In genomic region chr6:100430286-100430685, GRCm38 (mm10) we compare ENCODE assay signal across 26 mouse cellular contexts.
DNase-seq lines count a peak whose midpoint lies in the region; ATAC-seq lines count a peak whose summit lies in the region.
"Had no signal": no experiment of that assay in that cellular context is flagged by ENCODE, and none has a peak within 500 bp of the region (broad histone marks: within the 10 kb centered on the region; RNA-seq: fewer than 3 reads in every experiment).

No protein-coding gene starts in this region.

- no peak overlapping the region for H3K9ac ChIP-seq in embryonic facial prominence, embryonic 14.5 days (ENCODE audit: low read depth, low read length)
- H3K9ac ChIP-seq in embryonic facial prominence, embryonic 15.5 days, result no peak overlapping the region
- H3K9ac ChIP-seq: forebrain, embryonic 12.5 days; forebrain, embryonic 15.5 days; heart, embryonic 12.5 days; heart, embryonic 15.5 days; hindbrain, embryonic 15.5 days had no signal

- WGBS in embryonic facial prominence, embryonic 14.5 days, result 82% methylated on average over 4 of the region's 4 CpGs
- WGBS in embryonic facial prominence, embryonic 10.5 days, result 88% methylated on average over 4 of the region's 4 CpGs
- 63% methylated on average over 4 of the region's 4 CpGs for WGBS in embryonic facial prominence, embryonic 15.5 days

- H3K27ac ChIP-seq in embryonic facial prominence, embryonic 14.5 days (replicated peaks; ENCODE audit: low read depth, low read length), result peak overlapping the region; percentile 6; the same call in 1 of the 2 replicates
- no peak overlapping the region for H3K27ac ChIP-seq in embryonic facial prominence, embryonic 10.5 days (replicated peaks)
- H3K27ac ChIP-seq in embryonic facial prominence, embryonic 15.5 days (replicated peaks), result 0 out of 2 replicates have a peak overlapping the region, but pooled peaks have one; percentile 34
- H3K27ac ChIP-seq: forebrain, embryonic 12.5 days; forebrain, embryonic 15.5 days; heart, embryonic 15.5 days; hindbrain, embryonic 10.5 days; hindbrain, embryonic 15.5 days had no signal

- peak; percentile 71 to 83 for DNase-seq in cerebellum, postnatal 10 days
- no peak for DNase-seq in cerebellum, adult 11-12 months
- no peak for DNase-seq in embryonic facial prominence, embryonic 14.5 days (ENCODE audit: low spot score)
- DNase-seq in embryonic facial prominence, embryonic 10.5 days (ENCODE audit: low spot score), result no peak
- DNase-seq in left cerebral cortex, postnatal 4 days, result peak; percentile 63
- DNase-seq in left cerebral cortex, postnatal 14 days (ENCODE audit: low spot score in 2 of 2), result no peak
- no peak for DNase-seq in kidney, adult 11 months
- DNase-seq: adrenal gland, adult 2 months; adrenal gland, postnatal 14 days; embryo, embryonic 11 days; gastrocnemius, postnatal 25 days; heart, adult 18-20 months; heart, postnatal 10 days; heart, postnatal 36 days; kidney, adult 2 months had no signal

- H3K4me2 ChIP-seq in embryonic facial prominence, embryonic 14.5 days (ENCODE audit: low read depth, low read length), result no peak overlapping the region
- H3K4me2 ChIP-seq in embryonic facial prominence, embryonic 15.5 days (replicated peaks), result no peak overlapping the region
- H3K4me2 ChIP-seq: forebrain, embryonic 12.5 days; forebrain, embryonic 15.5 days; heart, embryonic 12.5 days; heart, embryonic 15.5 days; hindbrain, embryonic 15.5 days had no signal

- ATAC-seq in embryonic facial prominence, embryonic 14.5 days (ENCODE audit: low read depth), result no peak
- ATAC-seq in embryonic facial prominence, embryonic 15.5 days (ENCODE audit: insufficient number of reproducible peaks, low FRiP score, low TSS enrichment, low read depth), result no peak
- ATAC-seq: CD4-positive, CD25-positive, alpha-beta regulatory T cell, adult 4 months; forebrain, embryonic 15.5 days; inflammation-experienced regulatory T-cells, adult 6 months; intestine, embryonic 16.5 days had no signal

- no peaks in the 10 kb centered on the region for H3K36me3 ChIP-seq in embryonic facial prominence, embryonic 14.5 days (ENCODE audit: control insufficient read depth, insufficient read depth, low read length)
- H3K36me3 ChIP-seq in embryonic facial prominence, embryonic 10.5 days (replicated peaks), result no peaks in the 10 kb centered on the region
- H3K36me3 ChIP-seq in embryonic facial prominence, embryonic 15.5 days, result no peaks in the 10 kb centered on the region
- H3K36me3 ChIP-seq: forebrain, embryonic 12.5 days; forebrain, embryonic 15.5 days; heart, embryonic 12.5 days; heart, embryonic 15.5 days; hindbrain, embryonic 10.5 days; hindbrain, embryonic 15.5 days had no signal

- H3K9me3 ChIP-seq in embryonic facial prominence, embryonic 14.5 days (ENCODE audit: control insufficient read depth, low read length), result no peaks in the 10 kb centered on the region
- H3K9me3 ChIP-seq in embryonic facial prominence, embryonic 10.5 days, result peaks cover 3% of the 10 kb centered on the region; the same call in 1 of the 2 replicates
- H3K9me3 ChIP-seq in embryonic facial prominence, embryonic 15.5 days (replicated peaks), result no peaks in the 10 kb centered on the region
- H3K9me3 ChIP-seq: forebrain, embryonic 12.5 days; forebrain, embryonic 15.5 days; heart, embryonic 15.5 days; hindbrain, embryonic 10.5 days; hindbrain, embryonic 15.5 days had no signal

- H3K27me3 ChIP-seq in embryonic facial prominence, embryonic 14.5 days (replicated peaks; ENCODE audit: control insufficient read depth, insufficient read depth, low read length), result no peaks in the 10 kb centered on the region
- peaks cover 100% of the 10 kb centered on the region for H3K27me3 ChIP-seq in embryonic facial prominence, embryonic 10.5 days (replicated peaks; ENCODE audit: low read depth, poor library complexity, severe bottlenecking)
- H3K27me3 ChIP-seq in embryonic facial prominence, embryonic 15.5 days, result no peaks in the 10 kb centered on the region
- H3K27me3 ChIP-seq: forebrain, embryonic 15.5 days had no signal

- intact Hi-C loops in left cerebral cortex, postnatal 4 days (cut with DNase I), result no loop called here
- intact Hi-C loops in left cerebral cortex, postnatal 14 days (cut with DNase I), result no loop called here

- H3K4me3 ChIP-seq in embryonic facial prominence, embryonic 14.5 days (ENCODE audit: low read depth, low read length), result no peak overlapping the region
- H3K4me3 ChIP-seq in embryonic facial prominence, embryonic 10.5 days, result no peak overlapping the region
- no peak overlapping the region for H3K4me3 ChIP-seq in embryonic facial prominence, embryonic 15.5 days (replicated peaks)
- H3K4me3 ChIP-seq: erythroblast, embryonic 14.5 days; forebrain, embryonic 12.5 days; forebrain, embryonic 15.5 days; heart, embryonic 12.5 days; heart, embryonic 15.5 days; hindbrain, embryonic 10.5 days; hindbrain, embryonic 15.5 days had no signal

- H3K4me1 ChIP-seq in embryonic facial prominence, embryonic 14.5 days (ENCODE audit: control insufficient read depth, insufficient read depth, low read length), result peaks cover 17% of the 10 kb centered on the region
- peaks cover 60% of the 10 kb centered on the region for H3K4me1 ChIP-seq in embryonic facial prominence, embryonic 10.5 days
- peaks cover 29% of the 10 kb centered on the region for H3K4me1 ChIP-seq in embryonic facial prominence, embryonic 15.5 days
- H3K4me1 ChIP-seq: heart, embryonic 15.5 days had no signal

Comparison
In these comparisons a context has a peak if more than half of its experiments do, and no peak if none do; other contexts are left out.
1. DNase-seq: peak in cerebellum, postnatal 10 days (2 of 2) and left cerebral cortex, postnatal 4 days (single experiment); none in cerebellum, adult 11-12 months (single experiment), embryonic facial prominence, embryonic 14.5 days (single experiment), embryonic facial prominence, embryonic 10.5 days (single experiment), left cerebral cortex, postnatal 14 days (0 of 2) and kidney, adult 11 months (single experiment).